Mouse (Mus musculus): ENCODE measurements around the gene Ccdc8. TPM values are rescaled to one million over a fixed set of nuclear protein-coding genes. Genes with fewer than 3 reads are reported as not detected.

The Ccdc8 gene
- total RNA-seq, 2 experiments from 2014 or later: 15.6 to 18.0 TPM

- intact Hi-C loops (cut with DNase I): no loop called here
- DNase-seq: no peak
These were observed 37.7 kb downstream of the Ccdc8 start for GRCm38 (mm10) chr7:17030239-17030638.

- DNase-seq: no peak
- intact Hi-C loops (cut with DNase I): no loop called here
These were observed 45.6 kb downstream of the Ccdc8 start for GRCm38 (mm10) chr7:17038018-17038695.

- intact Hi-C loops (cut with DNase I): no loop called here
- DNase-seq: no peak
These were observed 46.9 kb downstream of the Ccdc8 start for GRCm38 (mm10) chr7:17039373-17039772.

GRCm38 (mm10) chr7:17045743-17046142 lies 53.2 kb downstream of the Ccdc8 start:
- no peak for DNase-seq
- intact Hi-C loops (cut with DNase I): no loop called here

Other genes starting within 250 kb of the Ccdc8 start
- gene Slc1a5, start 211.4 kb upstream of the Ccdc8 start, total RNA-seq (2021): 10 to 100 TPM; 22.6 to 28.7 TPM
- gene Strn4, start 176.8 kb upstream of the Ccdc8 start, total RNA-seq (2021): 10 to 100 TPM; 80.1 to 81.2 TPM
- gene Fkrp, start 176.0 kb upstream of the Ccdc8 start, total RNA-seq (2021): 10 to 100 TPM; 45.5 to 48.1 TPM
- 10 to 100 TPM; 27.8 to 31.9 TPM for gene Prkd2, start 149.8 kb upstream of the Ccdc8 start, total RNA-seq (2021)
- 10 to 100 TPM; 28.2 to 32.7 TPM for gene Dact3, start 117.4 kb upstream of the Ccdc8 start, total RNA-seq (2021)
- gene Gng8, start 100.9 kb upstream of the Ccdc8 start, total RNA-seq (2021): 1 to 10 TPM in 1 of 2 experiments, under 1 TPM in 1; 0.82 to 1.4 TPM
- gene Ptgir, start 86.2 kb upstream of the Ccdc8 start, total RNA-seq (2021): 1 to 10 TPM; 2.6 to 2.8 TPM
- gene Calm3, start 68.6 kb upstream of the Ccdc8 start, total RNA-seq (2021): 100 to 1,000 TPM; 252 to 262 TPM
- 1 to 10 TPM; 5.0 to 5.2 TPM for gene Pnmal2, start 48.0 kb upstream of the Ccdc8 start, total RNA-seq (2021)
- gene Pnmal1, start 33.0 kb upstream of the Ccdc8 start, total RNA-seq (2021): not detected
- gene Gm42372, start 9.6 kb upstream of the Ccdc8 start, total RNA-seq (2021): under 1 TPM in 1 of 2 experiments, not detected in 1; 0.10 TPM
- gene Ppp5c, start 35.2 kb downstream of the Ccdc8 start, total RNA-seq (2021): 100 to 1,000 TPM; 104 to 105 TPM
- gene Hif3a, start 69.7 kb downstream of the Ccdc8 start, total RNA-seq (2021): 1 to 10 TPM; 1.5 to 7.1 TPM
- under 1 TPM in 1 of 2 experiments, not detected in 1; 0.10 TPM for gene Psg16, start 81.3 kb downstream of the Ccdc8 start, total RNA-seq (2021)
- not detected for gene Ceacam3, start 157.6 kb downstream of the Ccdc8 start, total RNA-seq (2021)
- gene Psg29, start 210.8 kb downstream of the Ccdc8 start, total RNA-seq (2021): not detected